Mouse (Mus musculus): Measurements from ENCODE around the gene 1700001J03Rik.
"Not testable (repeated sequence)": the region's sequence is repeated elsewhere in the genome, so short reads cannot be mapped to it uniquely, and the experiment has no call there.

The 1700001J03Rik gene

GRCm38 (mm10) chr5:146188712-146189111 lies 3.6 kb upstream of the 1700001J03Rik start:
- DNase-seq (ENCODE audit: low read depth in 1 of 2, low spot score in 2 of 2), result no peak

GRCm38 (mm10) chr5:146188144-146188543 lies 3.0 kb upstream of the 1700001J03Rik start:
- DNase-seq (ENCODE audit: low read depth in 1 of 2, low spot score in 2 of 2), result no peak

DNA sequence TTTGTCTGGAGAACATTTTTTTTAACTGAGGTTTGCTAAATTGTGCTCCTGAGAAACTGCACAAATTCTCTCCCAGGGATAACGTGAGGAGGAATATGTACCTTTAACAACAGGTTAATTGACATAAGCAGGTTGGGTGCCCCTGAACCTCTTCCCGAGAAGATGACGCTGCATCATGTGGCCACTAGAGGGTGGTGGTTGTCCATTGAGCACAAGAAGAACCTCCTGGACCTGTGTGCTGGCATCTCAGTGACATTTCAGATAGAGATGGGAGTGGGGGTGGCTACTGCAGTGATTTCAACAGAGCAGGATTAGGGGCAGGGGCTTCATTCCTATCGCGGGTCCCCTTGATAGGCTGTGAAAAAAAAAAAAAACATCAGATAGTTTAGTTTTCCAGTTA lies 2.3 kb upstream of the 1700001J03Rik start:
- peak in 1 of 2 experiments; percentile 12 for DNase-seq (ENCODE audit: low read depth in 1 of 2, low spot score in 2 of 2)

DNA sequence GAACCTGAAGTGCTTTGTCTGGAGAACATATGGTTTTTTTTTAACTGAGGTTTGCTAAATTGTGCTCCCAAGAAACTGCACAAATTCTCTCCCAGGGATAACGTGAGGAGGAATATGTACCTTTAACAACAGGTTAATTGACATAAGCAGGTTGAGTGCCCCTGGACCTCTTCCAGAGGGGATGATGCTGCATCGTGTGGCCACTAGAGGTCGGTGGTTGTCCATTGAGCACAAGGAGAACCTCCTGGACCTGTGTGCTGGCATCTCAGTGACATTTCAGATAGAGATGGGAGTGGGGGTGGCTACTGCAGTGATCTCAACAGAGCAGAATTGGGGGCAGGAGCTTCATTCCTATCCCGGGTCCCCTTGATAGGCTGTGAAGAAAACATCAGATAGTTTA lies 12.4 kb downstream of the 1700001J03Rik start:
- DNase-seq (ENCODE audit: low read depth in 1 of 2, low spot score in 2 of 2), result not testable (repeated sequence)

- not testable (repeated sequence) for DNase-seq (ENCODE audit: low read depth in 1 of 2, low spot score in 2 of 2)
These were observed 14.5 kb downstream of the 1700001J03Rik start, which contains the start of gene Gm6309 for GRCm38 (mm10) chr5:146170621-146171020. Gene Gm6309 (minus strand): TSS chr5:146170721.

DNA sequence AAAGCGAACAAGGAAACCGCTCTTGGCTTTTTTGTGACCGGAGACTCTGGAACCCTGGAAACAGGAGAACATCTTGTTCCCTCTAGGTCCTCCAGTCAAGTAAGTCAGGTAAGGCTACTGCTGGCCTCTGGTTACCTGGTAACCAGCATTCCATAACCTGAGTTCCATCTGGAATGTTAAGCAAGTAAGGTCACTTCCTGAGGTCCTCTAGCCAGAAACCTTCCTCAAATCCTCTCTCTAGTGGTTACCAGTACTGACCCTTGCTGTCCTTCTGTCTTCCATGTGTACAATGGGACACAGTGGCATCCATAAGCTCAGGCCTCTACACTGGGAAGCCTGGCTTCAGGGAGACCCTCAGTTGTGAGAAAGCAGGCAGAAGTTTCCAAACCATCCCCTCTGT lies 24.7 kb downstream of the 1700001J03Rik start, which contains the start of gene Gm5565:
TSS of gene Gm5565 (minus strand) at position 101 of the 400 bp plus-strand sequence.
- not testable (repeated sequence) for DNase-seq (ENCODE audit: low read depth in 1 of 2, low spot score in 2 of 2)

DNA sequence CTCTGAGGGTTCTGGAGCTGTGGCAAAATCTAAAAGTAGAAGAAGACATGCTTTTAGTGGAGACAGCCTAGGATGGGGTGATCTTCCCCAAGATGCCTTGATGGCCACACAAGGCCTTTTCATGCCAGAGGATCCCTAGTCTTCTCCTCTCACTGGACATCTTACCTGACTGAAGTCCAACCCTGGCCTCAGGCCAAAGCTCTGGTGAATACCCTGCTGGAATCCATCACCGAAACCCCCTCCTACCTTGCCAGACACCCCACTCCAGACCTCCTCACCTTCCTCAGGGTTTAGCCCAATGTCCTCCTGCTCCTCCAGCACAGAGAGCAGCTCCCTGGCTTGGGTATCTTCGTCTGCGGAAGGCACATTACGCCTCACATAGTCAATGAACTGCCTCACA lies 26.8 kb downstream of the 1700001J03Rik start:
- not testable (repeated sequence) for DNase-seq (ENCODE audit: low read depth in 1 of 2, low spot score in 2 of 2)

DNA sequence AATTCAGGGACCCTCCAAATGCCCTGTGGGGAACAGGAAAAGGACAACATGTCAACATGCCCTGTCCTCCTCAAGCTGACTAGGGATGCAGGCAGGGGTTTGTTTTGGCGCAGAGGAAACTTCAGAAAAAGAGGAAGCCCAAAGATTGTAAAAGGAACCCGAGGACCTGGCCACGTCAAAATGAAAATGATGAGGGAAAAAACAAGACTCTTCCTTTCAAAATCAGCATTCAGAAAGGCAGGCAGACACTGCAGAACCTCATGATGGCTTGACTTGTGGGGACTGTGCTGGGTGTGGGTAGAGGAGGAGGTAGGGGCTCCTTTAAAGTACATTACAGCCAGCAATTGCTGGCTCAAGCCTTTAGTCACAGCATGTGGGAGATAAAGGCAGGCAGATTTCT lies 34.6 kb downstream of the 1700001J03Rik start:
- no peak for DNase-seq (ENCODE audit: low read depth in 1 of 2, low spot score in 2 of 2)

DNA sequence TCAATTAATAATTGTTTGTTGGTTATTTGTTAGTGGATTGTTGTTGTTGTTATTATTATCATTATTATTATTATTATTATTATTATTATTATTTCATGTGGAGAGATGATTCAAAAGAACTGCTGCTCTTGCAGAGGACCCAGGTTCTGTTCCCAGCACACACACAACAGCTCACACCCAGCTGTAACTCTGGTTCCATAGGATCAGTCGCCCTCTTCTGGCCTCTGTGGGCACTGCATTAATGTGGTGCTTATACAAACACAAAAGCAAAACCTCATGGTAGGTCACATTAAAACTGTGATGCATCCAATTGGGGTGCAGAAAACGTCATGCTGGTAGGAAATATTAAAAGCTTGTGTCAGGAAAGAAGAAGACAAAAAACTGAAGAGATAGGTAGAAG lies 37.2 kb downstream of the 1700001J03Rik start:
- no peak for DNase-seq (ENCODE audit: low read depth in 1 of 2, low spot score in 2 of 2)
